Mouse (Mus musculus) adrenal gland, adult 8-10 months (tissue): Measurements from ENCODE around the gene Mrps6. TPM values are rescaled to one million over a fixed set of nuclear protein-coding genes. Genes with fewer than 3 reads are reported as not detected.

Experiments used
- DNase-seq: peaks from one replicate; pipeline ENCODE4 v3.0.0; 2022
- total RNA-seq, 4 experiments: library from RNA; stranded (reverse); gene quantifications; 2 replicates each; pipeline ENCODE4 v1.2.4; 2022

Gene Mrps6
- total RNA-seq, 4 experiments from 2014 or later, result 80.9 to 100 (median 87.2) TPM

- no peak for DNase-seq
Measured at GRCm38 (mm10) chr16:92120899-92121531, 62.9 kb downstream of the Mrps6 start.

- DNase-seq, result no peak
Measured at GRCm38 (mm10) chr16:92127226-92127625, 69.2 kb downstream of the Mrps6 start.

- DNase-seq, result no peak
Measured at GRCm38 (mm10) chr16:92127666-92128065, 69.6 kb downstream of the Mrps6 start.

GRCm38 (mm10) chr16:92129843-92130242 is 71.8 kb downstream of the Mrps6 start:
- DNase-seq, result no peak

- DNase-seq, result peak; percentile 38
Measured at GRCm38 (mm10) chr16:92132511-92132910, 74.4 kb downstream of the Mrps6 start.

GRCm38 (mm10) chr16:92134148-92134764 is 76.2 kb downstream of the Mrps6 start:
- DNase-seq, result no peak

- DNase-seq, result no peak
Measured at GRCm38 (mm10) chr16:92136275-92136674, 78.2 kb downstream of the Mrps6 start.

- DNase-seq, result no peak
Measured at GRCm38 (mm10) chr16:92139386-92140261, 81.6 kb downstream of the Mrps6 start.

GRCm38 (mm10) chr16:92140328-92140727 is 82.3 kb downstream of the Mrps6 start:
- DNase-seq, result no peak

GRCm38 (mm10) chr16:92141021-92141420 is 83.0 kb downstream of the Mrps6 start:
- no peak for DNase-seq

GRCm38 (mm10) chr16:92142426-92143012 is 84.4 kb downstream of the Mrps6 start:
- DNase-seq, result no peak

- DNase-seq, result no peak
Measured at GRCm38 (mm10) chr16:92147631-92148366, 89.7 kb downstream of the Mrps6 start.

GRCm38 (mm10) chr16:92148367-92148728 is 90.3 kb downstream of the Mrps6 start:
- DNase-seq, result no peak

GRCm38 (mm10) chr16:92150975-92151374 is 92.9 kb downstream of the Mrps6 start:
- DNase-seq, result no peak

GRCm38 (mm10) chr16:92158021-92158455 is 100.0 kb downstream of the Mrps6 start:
- peak; percentile 41 for DNase-seq

GRCm38 (mm10) chr16:92158461-92159091 is 100.5 kb downstream of the Mrps6 start:
- peak; percentile 75 for DNase-seq

GRCm38 (mm10) chr16:92159114-92159513 is 101.0 kb downstream of the Mrps6 start:
- peak; percentile 5 for DNase-seq
